Mouse (Mus musculus) layer of hippocampus, postnatal 36 days (tissue): Measurements from ENCODE around the gene Lyrm9. TPM values are rescaled to one million over a fixed set of nuclear protein-coding genes. Genes with fewer than 3 reads are reported as not detected.

Source experiments
- DNase-seq, 2 experiments: peaks; one replicate each; pipeline ENCODE4 v3.0.0; 2022
- total RNA-seq, 2 experiments: library from RNA; stranded (reverse); gene quantifications; 2 replicates each; pipeline ENCODE4 v1.2.3; 2021

Lyrm9 gene
- total RNA-seq = 10 to 100 TPM; 14.9 to 22.3 TPM

GRCm38 (mm10) chr11:78826442-78827013 is at the start of gene Lyrm9:
Lyrm9 (plus strand) TSS chr11:78826584.
- peak; percentile 94 to 97 for DNase-seq

GRCm38 (mm10) chr11:78777851-78778680 is 48.3 kb upstream of the Lyrm9 start:
- no peak for DNase-seq

DNA sequence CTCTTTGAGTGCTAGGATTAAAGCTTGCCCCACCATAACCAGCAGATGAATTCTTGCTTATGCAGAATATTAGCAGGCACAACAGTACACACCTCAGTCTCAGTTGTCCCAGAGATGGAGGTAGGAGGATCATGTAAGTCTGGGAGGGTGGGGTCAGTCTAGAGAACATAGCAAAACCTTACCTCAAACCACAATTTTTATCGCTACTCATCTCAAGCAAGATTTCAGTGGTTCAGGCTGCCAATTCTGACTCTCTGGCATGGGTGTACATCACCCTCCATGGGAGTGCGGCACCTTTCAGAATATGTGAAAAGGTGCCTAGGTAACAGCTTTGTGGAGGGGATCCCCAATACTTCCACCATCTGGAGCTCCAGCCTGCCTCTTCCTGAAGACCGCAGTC is 46.4 kb upstream of the Lyrm9 start:
- DNase-seq = no peak

GRCm38 (mm10) chr11:78780571-78780970 is 45.8 kb upstream of the Lyrm9 start:
- no peak for DNase-seq

DNA sequence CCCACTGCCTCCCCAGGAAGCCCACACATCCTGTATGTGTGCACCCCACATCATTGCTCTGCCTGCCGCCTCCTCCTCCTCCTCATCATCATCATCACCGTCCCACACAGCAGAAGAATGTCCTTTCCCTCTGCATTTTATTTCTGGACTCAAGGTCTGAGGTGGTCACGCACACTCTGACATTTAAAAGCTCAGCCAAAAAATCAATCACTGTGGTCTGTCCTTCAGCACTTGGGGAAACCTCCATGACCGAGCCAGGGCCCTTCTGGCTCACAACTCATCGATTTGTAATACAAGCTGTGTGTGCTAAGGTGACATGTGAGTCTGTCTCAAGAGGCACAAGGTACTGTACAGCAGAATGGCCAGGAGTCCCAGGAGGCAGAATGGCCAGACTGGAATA is 44.1 kb upstream of the Lyrm9 start:
- no peak for DNase-seq

DNA sequence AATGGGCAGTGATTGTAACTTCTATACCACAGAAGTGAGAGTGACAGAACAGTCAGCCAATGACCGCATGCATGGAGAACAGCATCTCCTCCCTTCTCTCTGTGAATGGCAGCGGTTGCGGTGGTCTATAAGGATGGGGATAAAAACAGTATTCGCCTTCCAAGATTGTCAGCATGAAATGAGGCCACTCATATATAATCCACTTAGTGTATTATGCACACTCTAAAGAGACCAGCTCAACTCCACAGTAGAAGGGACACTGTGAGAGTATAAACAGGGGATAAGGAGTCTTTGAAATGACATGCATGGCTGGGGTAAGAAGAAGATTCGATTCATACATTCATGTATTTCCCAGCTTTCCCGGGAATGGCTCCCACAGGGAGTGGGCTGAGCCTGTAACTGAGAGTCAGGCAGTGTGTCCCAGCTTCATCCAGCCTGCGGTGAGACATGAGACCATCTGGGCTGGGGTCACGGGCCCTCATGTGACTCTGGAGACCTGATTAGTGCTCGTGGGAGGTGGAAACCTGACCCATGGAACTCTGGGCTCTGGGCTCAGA is 43.5 kb upstream of the Lyrm9 start:
- no peak for DNase-seq

- DNase-seq = no peak
Observed at GRCm38 (mm10) chr11:78786013-78786431, 40.4 kb upstream of the Lyrm9 start.

DNA sequence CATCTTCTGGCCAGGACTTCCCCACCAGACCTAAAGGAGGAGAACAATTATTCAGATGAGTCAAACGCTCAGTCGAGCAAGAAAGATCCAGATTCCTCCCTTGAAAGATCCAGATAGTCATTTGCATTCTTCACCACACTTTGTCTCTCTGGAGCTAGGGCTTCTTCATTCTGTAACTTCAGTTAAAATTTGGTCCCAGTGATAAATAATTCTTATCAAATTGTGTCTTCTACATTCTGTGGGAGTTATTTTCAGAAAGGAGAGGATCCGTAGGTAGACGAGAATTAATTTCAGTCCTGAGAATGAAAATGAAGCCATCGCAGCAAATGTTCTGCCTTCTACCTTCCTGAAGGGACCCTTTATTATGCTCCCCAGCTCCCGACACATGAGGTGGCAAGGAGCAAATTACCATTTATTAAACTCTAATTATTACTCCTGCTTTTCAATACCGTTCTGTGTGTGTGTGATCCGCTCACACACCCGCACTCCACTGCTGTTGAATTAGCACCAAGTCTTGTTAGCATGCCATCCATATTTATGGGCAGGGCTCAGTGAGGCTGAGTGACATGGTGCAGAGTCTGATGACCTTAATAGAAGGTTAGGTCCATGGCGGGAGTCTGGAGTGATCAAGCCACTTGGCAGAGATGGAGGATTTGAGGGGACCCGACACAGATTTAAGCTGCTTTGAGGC is 36.9 kb upstream of the Lyrm9 start:
- no peak for DNase-seq

DNA sequence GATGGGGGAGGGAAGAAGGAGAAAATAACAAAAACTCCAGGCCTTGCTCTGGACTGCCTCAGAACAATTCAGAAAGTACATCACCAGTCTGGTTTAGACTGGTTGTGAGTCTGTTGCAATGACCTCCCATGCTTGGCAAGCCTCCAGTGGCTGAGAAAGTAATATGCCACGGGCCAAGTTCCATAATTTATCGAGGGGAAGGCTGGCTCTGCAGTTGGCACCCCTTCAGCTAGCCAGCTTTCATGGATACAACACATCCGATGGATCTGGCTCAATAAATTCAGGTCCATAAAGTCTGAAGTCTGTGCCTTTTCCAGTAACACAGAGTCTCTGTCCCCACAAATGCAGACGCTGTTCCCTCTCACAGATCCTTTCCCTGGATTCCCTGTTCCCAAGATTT is 34.8 kb upstream of the Lyrm9 start:
- peak; percentile 22 to 23 for DNase-seq

DNA sequence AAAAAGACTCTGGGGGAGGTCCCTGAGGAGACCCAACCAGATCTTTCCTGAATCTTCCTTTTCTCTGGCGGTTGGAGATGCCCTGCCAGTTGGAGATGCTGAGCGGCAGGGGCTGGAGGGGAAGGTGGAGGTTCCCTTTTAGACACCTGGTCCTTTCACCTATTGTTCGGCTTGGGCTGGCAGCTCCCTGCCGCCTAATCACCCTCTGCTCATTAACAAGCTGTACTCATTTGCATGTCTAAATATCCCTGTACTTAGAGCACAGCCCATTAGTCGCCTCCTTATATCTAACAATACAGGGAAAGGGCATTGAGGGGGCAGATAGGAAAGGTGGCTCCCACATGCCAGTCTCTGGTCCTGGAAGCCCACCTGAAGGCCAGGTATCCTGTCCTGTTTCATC is 34.3 kb upstream of the Lyrm9 start:
- no peak for DNase-seq

DNA sequence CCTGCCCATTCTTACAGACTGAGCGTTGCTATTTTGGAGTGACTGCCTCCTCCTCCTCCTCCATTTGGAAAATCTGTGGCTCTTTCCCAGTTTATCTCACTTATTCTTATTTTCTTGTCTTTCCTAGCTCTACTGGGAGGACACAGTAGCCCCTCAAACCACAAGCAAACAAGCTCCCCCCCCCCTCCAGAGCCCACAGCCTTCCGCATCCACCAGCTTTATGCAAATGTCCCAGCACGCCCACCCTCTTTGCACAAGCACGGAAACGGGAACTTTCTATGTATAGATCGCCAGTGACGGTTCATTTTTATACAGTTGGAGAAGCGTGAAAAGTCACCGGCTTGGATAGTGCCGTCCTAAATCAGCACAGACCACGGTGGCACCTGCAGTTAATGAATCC is 33.9 kb upstream of the Lyrm9 start:
- DNase-seq = no peak

DNA sequence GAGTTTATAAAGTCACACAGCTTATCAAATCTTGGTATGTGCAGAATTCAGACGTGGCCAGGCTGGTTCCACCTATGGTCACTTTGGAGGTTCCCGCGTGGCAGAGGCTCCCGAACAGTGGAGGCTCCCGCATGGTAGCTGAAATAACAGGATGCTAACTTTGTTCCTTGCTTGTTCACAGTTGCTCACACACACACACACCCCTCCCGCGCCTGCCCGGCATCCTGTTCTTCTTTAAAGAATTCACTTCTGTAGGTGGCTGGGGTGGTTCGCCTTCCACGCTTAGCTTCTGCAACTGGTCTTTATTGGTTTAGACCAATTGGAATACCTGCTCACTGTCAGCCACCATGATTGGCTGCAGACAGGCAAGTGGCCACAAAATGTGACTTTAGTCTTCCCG is 33.3 kb upstream of the Lyrm9 start:
- DNase-seq = no peak

GRCm38 (mm10) chr11:78796072-78796729 is 30.2 kb upstream of the Lyrm9 start:
- no peak for DNase-seq

DNA sequence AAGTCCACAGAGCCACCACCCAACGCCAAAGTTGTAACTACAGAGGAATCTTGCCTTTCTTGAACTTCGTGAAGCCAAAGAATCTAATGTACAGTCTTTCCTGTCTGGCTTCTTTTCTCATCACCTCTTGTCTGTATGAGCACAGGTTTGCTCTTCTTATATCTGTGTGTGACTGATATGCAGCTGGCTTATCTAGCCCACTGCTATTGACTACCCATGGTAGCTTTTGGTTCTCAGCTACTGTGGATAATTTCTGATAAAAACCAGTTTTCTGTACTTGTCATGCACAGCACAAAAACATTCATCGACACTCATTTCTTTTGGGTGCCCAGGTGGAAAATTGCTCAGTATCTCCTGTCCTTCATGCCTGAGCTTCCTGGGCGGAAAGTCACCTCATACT is 25.3 kb upstream of the Lyrm9 start:
- DNase-seq = no peak

- peak in 1 of 2 experiments; percentile 20 for DNase-seq
Observed at GRCm38 (mm10) chr11:78803587-78804316, 22.6 kb upstream of the Lyrm9 start.

DNA sequence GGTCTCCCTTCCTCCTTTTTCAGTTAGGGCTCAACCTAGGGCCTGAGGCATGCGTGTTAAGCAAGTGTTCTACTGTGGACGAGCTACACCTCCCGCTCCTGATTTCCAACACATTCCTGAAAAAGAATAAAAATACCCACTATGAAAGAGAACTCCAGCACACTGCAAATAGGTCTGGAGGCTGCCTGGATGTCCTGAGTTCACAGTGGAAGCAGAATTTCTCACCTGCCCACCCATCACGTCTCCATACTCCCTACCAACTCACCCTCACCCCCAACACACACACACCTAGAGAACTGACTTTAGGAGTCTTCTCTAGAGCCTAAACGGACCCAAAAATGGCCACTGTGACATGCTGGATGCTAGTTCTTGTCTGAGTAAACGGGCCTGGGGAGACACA is 21.8 kb upstream of the Lyrm9 start:
- no peak for DNase-seq

DNA sequence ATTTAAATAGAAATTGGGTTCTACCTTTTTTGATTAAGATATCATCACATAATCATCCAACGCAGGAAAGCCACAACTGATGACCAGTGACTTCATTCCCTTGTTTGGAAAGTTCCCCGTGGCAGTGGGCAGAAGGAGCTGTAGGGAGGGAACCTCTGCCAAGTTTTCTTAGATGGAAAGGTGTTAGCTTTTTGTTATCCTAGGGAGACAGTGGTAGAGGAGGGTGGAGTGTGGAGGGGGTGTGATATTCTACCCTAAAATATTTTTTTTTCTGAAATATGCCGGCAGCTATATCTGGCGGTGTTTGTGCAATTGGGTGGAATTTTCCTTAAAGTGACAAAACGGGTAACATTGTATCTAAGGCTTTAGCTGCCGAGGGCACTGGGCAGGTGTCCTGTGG is 21.2 kb upstream of the Lyrm9 start:
- no peak for DNase-seq

GRCm38 (mm10) chr11:78805691-78806137 is 20.7 kb upstream of the Lyrm9 start:
- no peak for DNase-seq

- DNase-seq = no peak
Observed at GRCm38 (mm10) chr11:78807341-78808108, 18.9 kb upstream of the Lyrm9 start.

DNA sequence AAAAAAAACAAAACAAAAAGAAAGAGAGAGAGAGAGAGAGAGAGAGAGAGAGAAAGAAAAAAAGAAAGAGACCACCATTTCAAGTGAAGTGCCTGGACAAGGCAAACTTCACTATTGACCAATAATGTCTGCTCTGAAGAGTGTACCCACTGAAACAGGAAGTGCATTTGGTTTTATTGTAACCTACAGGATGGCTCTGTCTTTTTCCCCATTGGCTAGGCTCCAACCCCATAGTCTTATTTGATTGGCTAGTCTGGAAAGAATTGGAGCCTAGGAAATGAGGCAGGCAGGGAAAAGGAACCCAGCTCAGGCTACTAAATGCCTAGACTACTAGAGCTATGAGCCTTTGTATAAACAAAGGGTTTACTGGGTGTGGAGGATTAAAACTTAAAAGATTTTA is 17.0 kb upstream of the Lyrm9 start:
- no peak for DNase-seq

DNA sequence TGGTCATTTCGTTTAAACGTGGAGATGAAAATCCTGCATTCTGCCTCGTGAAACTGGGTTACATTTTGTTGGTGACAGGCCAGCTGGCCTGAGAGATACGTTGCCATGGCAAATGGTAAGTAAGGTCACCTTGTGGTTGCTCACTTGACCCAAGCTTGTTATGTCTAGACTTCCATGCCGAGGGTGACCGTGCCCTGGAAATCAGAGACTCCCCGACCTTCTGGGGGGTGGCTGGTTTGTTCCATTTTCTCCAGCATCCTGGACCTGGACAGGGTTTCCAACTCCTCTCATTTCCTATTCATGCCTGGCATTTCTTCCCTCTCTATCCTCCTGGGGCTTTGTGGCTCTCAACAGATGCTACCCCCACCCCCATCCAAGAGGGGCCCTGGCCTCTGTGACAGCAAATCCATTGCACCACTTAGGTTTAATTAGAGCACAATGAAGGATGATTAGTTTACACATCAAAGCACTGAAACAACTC is 11.9 kb upstream of the Lyrm9 start:
- no peak for DNase-seq
